Mouse (Mus musculus) embryonic facial prominence, embryonic 13.5 days (tissue): ENCODE results near the gene Ankrd49. TPM values are rescaled to one million over a fixed set of nuclear protein-coding genes. Genes with fewer than 3 reads are reported as not detected.

Experiments
- ATAC-seq: fragments of 200-750 bp; cut with Nextera tagmentation; 2 replicates; pipeline ENCODE4 v1.8.0; 2017; ENCODE audit warnings: low read depth; ENCODE audit not compliant: insufficient number of reproducible peaks, insufficient read depth, low FRiP score, low TSS enrichment
- H3K27ac ChIP-seq: fragments of 300-500 bp; sonication (generic); 2 replicates; pipeline ENCODE4 v1.5.1; 2015; ENCODE audit warnings: moderate library complexity, mild to moderate bottlenecking, inconsistent platforms
- H3K27me3 ChIP-seq: fragments of 300-500 bp; sonication (generic); 2 replicates; pipeline ENCODE4 v1.6.1; 2015; ENCODE audit warnings: mild to moderate bottlenecking, inconsistent platforms
- H3K36me3 ChIP-seq: fragments of 300-500 bp; sonication (generic); 2 replicates; pipeline ENCODE4 v1.6.1; 2015; ENCODE audit warnings: mild to moderate bottlenecking, inconsistent platforms
- H3K4me1 ChIP-seq: fragments of 300-500 bp; sonication (generic); 2 replicates; pipeline ENCODE4 v1.6.1; 2015; ENCODE audit warnings: inconsistent platforms
- H3K4me2 ChIP-seq: fragments of 300-500 bp; sonication (generic); 2 replicates; pipeline ENCODE4 v1.6.1; 2015; ENCODE audit warnings: moderate library complexity, mild to moderate bottlenecking, inconsistent platforms
- H3K4me3 ChIP-seq: fragments of 300-500 bp; sonication (generic); 2 replicates; pipeline ENCODE4 v1.5.1; 2015; ENCODE audit warnings: mild to moderate bottlenecking, inconsistent platforms
- H3K9ac ChIP-seq: fragments of 300-500 bp; sonication (generic); 2 replicates; pipeline ENCODE4 v1.6.1; 2015; ENCODE audit warnings: mild to moderate bottlenecking, inconsistent platforms
- H3K9me3 ChIP-seq: fragments of 300-500 bp; sonication (generic); 2 replicates; pipeline ENCODE4 v1.6.1; 2016; ENCODE audit warnings: inconsistent platforms
- WGBS: fragments of 180-500 bp; shearing (Covaris S2); methylation state at CpG from one replicate; pipeline ENCODE4 v1.1.7; 2015; ENCODE audit warnings: mixed read lengths; 5-methylcytosine and 5-hydroxymethylcytosine counted together
- polyA plus RNA-seq: library from polyadenylated mRNA; unstranded; fragments of >200 nt; fragmentation: Nextera tagmentation; extraction: Ambion mirVana; gene quantifications from 2 replicates; pipeline ENCODE4 v1.2.1, GENCODE M21; 2015

Gene Ankrd49
- polyA plus RNA-seq, 1 experiment from 2014 or later: 51.5 TPM

- no peak overlapping the region for H3K4me2 ChIP-seq
- no peaks in the 10 kb centered on the region for H3K36me3 ChIP-seq
- H3K27ac ChIP-seq: no peak overlapping the region
- no peaks in the 10 kb centered on the region for H3K27me3 ChIP-seq
- H3K4me3 ChIP-seq: no peak overlapping the region
- no peak for ATAC-seq
- H3K9me3 ChIP-seq: no peaks in the 10 kb centered on the region
- WGBS: 84% methylated on average over 4 of the region's 4 CpGs
- no peaks in the 10 kb centered on the region for H3K4me1 ChIP-seq
- H3K9ac ChIP-seq: no peak overlapping the region
Measured at GRCm38 (mm10) chr9:14739498-14740150, 45.0 kb downstream of the Ankrd49 start.

DNA sequence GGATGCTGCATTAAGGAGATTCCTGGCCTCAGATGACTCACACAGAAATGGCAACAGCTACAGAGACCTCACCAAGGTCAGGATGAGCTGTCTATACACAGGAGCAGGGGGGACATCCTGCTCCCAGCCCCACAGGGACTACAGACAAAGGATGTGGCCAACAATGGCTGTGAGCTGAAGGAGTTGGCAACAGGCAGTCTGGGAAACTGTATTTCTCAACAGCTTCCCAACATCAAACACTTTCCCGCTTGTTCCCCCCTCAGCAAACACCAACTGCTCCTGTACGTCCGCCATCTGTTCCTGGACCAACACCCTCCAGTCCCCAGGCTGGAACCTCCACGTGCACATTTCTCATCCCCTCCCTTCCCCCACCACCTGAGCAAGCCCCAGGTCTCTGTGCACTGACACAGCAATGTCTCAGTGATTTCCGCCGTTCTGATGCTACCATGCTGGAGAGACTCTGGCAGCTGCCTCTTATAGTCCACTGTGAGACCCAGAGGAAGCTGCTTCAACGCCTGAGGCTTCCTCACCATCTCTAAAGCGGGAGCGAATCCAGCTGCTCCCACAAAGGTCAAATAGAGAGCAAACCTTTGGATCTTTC lies 53.6 kb downstream of the Ankrd49 start:
- Histone ChIP-seq H3K36me3 (no peaks in the 10 kb centered on the region), H3K4me1 (peaks cover 4% of the 10 kb centered on the region; the same call in 1 of the 2 replicates), H3K4me3 (no peak overlapping the region), H3K4me2 (no peak overlapping the region), H3K27me3 (no peaks in the 10 kb centered on the region), H3K9me3 (no peaks in the 10 kb centered on the region), H3K27ac (no peak overlapping the region), H3K9ac (no peak overlapping the region)
- no peak for ATAC-seq
- 22% methylated on average over 9 of the region's 9 CpGs for WGBS

Other genes starting within 250 kb of the Ankrd49 start
- 35.4 and 35.5 TPM in 2 replicates for gene Amotl1, start 139.8 kb downstream of the Ankrd49 start, polyA plus RNA-seq
- not detected in 2 replicates for gene Piwil4, start 44.1 kb downstream of the Ankrd49 start, polyA plus RNA-seq
- gene Fut4, start 32.5 kb downstream of the Ankrd49 start, polyA plus RNA-seq: 2.0 and 2.7 TPM in 2 replicates
- gene 1700012B09Rik, start 13.8 kb downstream of the Ankrd49 start, polyA plus RNA-seq: 0.77 TPM in 1 of 2 replicates, not detected in the other
- 27.9 and 29.2 TPM in 2 replicates for gene Mre11a, start 202 bp downstream of the Ankrd49 start, polyA plus RNA-seq
- 0.19 and 0.27 TPM in 2 replicates for gene Gpr83, start 75.4 kb upstream of the Ankrd49 start, polyA plus RNA-seq
- 0.44 TPM in 1 of 2 replicates, not detected in the other for gene Izumo1r, start 119.1 kb upstream of the Ankrd49 start, polyA plus RNA-seq